ENCODE assay signal across 8 mouse cellular contexts in the genomic region with DNA sequence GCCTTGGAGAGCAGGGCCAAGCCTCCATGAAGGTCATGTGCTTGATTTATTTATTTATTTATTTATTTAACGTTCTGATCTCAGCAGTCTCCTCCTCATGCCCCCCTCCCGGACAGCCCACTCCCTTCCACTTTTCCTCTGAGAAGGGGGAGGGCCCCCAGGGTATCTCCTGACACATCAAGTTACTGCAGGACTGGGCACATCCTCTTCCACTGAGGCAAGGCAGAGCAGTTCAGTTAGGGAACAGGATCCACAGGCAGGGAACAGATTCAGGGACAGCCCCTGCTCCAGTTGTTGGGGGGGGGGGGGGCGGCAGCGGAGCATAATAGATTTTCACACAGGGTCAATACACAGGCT. TPM values are rescaled to one million over a fixed set of nuclear protein-coding genes. Genes with fewer than 3 reads are reported as not detected.
DNase-seq lines count a peak whose midpoint lies in the region; ATAC-seq and TF ChIP-seq lines count a peak whose summit lies in the region.

No protein-coding gene starts in this region.

- no peak for TF ChIP-seq POLR2A in limb, embryonic 14.5 days (IDR thresholded peaks at IDR 0.05; ENCODE audit: borderline replicate concordance, extremely low read depth, insufficient read depth, insufficient read length)

- H3K36me3 ChIP-seq in lung, embryonic 15.5 days = no peaks in the 10 kb centered on the region
- no peaks in the 10 kb centered on the region for H3K36me3 ChIP-seq in forebrain, embryonic 15.5 days
- H3K36me3 ChIP-seq in limb, embryonic 14.5 days (ENCODE audit: control insufficient read depth, insufficient read depth, low read length) = no peaks in the 10 kb centered on the region
- H3K36me3 ChIP-seq in neural tube, embryonic 15.5 days = no peaks in the 10 kb centered on the region

- peak overlapping the region; percentile 69; the same call in 1 of the 2 replicates for H3K4me2 ChIP-seq in lung, embryonic 15.5 days
- peak overlapping the region; percentile 51 for H3K4me2 ChIP-seq in forebrain, embryonic 15.5 days (replicated peaks)
- peak overlapping the region; percentile 56 for H3K4me2 ChIP-seq in limb, embryonic 14.5 days (replicated peaks; ENCODE audit: low read depth, low read length, severe bottlenecking)
- H3K4me2 ChIP-seq in neural tube, embryonic 15.5 days = peak overlapping the region; percentile 61

- ATAC-seq in lung, embryonic 15.5 days (ENCODE audit: borderline replicate concordance, extremely low read depth, low FRiP score, low TSS enrichment) = peak; percentile 67
- peak; percentile 60 for ATAC-seq in forebrain, embryonic 15.5 days (replicated peaks)
- ATAC-seq in limb, embryonic 14.5 days (ENCODE audit: low FRiP score, low read depth) = peak; percentile 36; the same call in 1 of the 2 replicates
- ATAC-seq in neural tube, embryonic 15.5 days (ENCODE audit: low FRiP score) = peak; percentile 16; the same call in 1 of the 2 replicates
- no peak for ATAC-seq in CD4-positive, CD25-positive, alpha-beta regulatory T cell, adult 4 months

- H3K4me1 ChIP-seq in lung, embryonic 15.5 days = peaks cover 10% of the 10 kb centered on the region; the same call in 1 of the 2 replicates
- H3K4me1 ChIP-seq in forebrain, embryonic 15.5 days = peaks cover 5% of the 10 kb centered on the region; the same call in 1 of the 2 replicates
- peaks cover 7% of the 10 kb centered on the region for H3K4me1 ChIP-seq in limb, embryonic 14.5 days (ENCODE audit: control insufficient read depth, insufficient read depth, low read length)
- peaks cover 8% of the 10 kb centered on the region for H3K4me1 ChIP-seq in neural tube, embryonic 15.5 days

- H3K9me3 ChIP-seq in lung, embryonic 15.5 days = no peaks in the 10 kb centered on the region
- no peaks in the 10 kb centered on the region for H3K9me3 ChIP-seq in forebrain, embryonic 15.5 days
- H3K9me3 ChIP-seq in limb, embryonic 14.5 days (ENCODE audit: control insufficient read depth, low read length) = no peaks in the 10 kb centered on the region
- no peaks in the 10 kb centered on the region for H3K9me3 ChIP-seq in neural tube, embryonic 15.5 days (replicated peaks)

- H3K4me3 ChIP-seq in lung, embryonic 15.5 days = peak overlapping the region; percentile 37; the same call in 1 of the 2 replicates
- no peak overlapping the region for H3K4me3 ChIP-seq in forebrain, embryonic 15.5 days
- H3K4me3 ChIP-seq in limb, embryonic 14.5 days (replicated peaks; ENCODE audit: low read length) = peak overlapping the region; percentile 36; the same call in 1 of the 2 replicates
- no peak overlapping the region for H3K4me3 ChIP-seq in neural tube, embryonic 15.5 days (replicated peaks)

- H3K27me3 ChIP-seq in lung, embryonic 15.5 days = no peaks in the 10 kb centered on the region
- H3K27me3 ChIP-seq in forebrain, embryonic 15.5 days = no peaks in the 10 kb centered on the region
- H3K27me3 ChIP-seq in limb, embryonic 14.5 days (ENCODE audit: control insufficient read depth, insufficient read depth, low read length) = no peaks in the 10 kb centered on the region
- H3K27me3 ChIP-seq in neural tube, embryonic 15.5 days (replicated peaks) = no peaks in the 10 kb centered on the region

- WGBS in lung, embryonic 15.5 days = 56% methylated on average over 4 of the region's 4 CpGs
- 71% methylated on average over 4 of the region's 4 CpGs for WGBS in forebrain, embryonic 15.5 days
- WGBS in limb, embryonic 14.5 days = 60% methylated on average over 4 of the region's 4 CpGs
- 81% methylated on average over 4 of the region's 4 CpGs for WGBS in neural tube, embryonic 15.5 days

- H3K27ac ChIP-seq in lung, embryonic 15.5 days = no peak overlapping the region
- no peak overlapping the region for H3K27ac ChIP-seq in forebrain, embryonic 15.5 days (replicated peaks)
- no peak overlapping the region for H3K27ac ChIP-seq in limb, embryonic 14.5 days (replicated peaks; ENCODE audit: low read depth, low read length)
- H3K27ac ChIP-seq in neural tube, embryonic 15.5 days (replicated peaks) = no peak overlapping the region

- H3K9ac ChIP-seq in lung, embryonic 15.5 days = no peak overlapping the region
- no peak overlapping the region for H3K9ac ChIP-seq in forebrain, embryonic 15.5 days (replicated peaks)
- H3K9ac ChIP-seq in limb, embryonic 14.5 days (ENCODE audit: low read depth, low read length, severe bottlenecking) = peak overlapping the region; percentile 48; the same call in 1 of the 2 replicates
- H3K9ac ChIP-seq in neural tube, embryonic 15.5 days (replicated peaks) = no peak overlapping the region

- DNase-seq in lung, postnatal 10 days = no peak
- no peak for DNase-seq in limb, embryonic 14.5 days (ENCODE audit: low spot score)
- DNase-seq in spleen, adult 18-20 months = no peak
- no peak for DNase-seq in adrenal gland, postnatal 25 days

RNA-seq across cellular contexts. Expression of a gene that starts 40.8 kb away (rescaled TPM):
- polyA plus RNA-seq in lung, embryonic 15.5 days (2015; fragmentation: Nextera tagmentation; extraction: Ambion mirVana) = 15.5 and 16.6 TPM in 2 replicates
- polyA plus RNA-seq in forebrain, embryonic 15.5 days (2015; fragmentation: Nextera tagmentation; extraction: Ambion mirVana) = 17.8 and 18.4 TPM in 2 replicates
- 12.5 and 14.0 TPM in 2 replicates for polyA plus RNA-seq in limb, embryonic 14.5 days (2012; rRNA removed)
- polyA plus RNA-seq in limb, embryonic 14.5 days (2014; fragmentation: Nextera tagmentation; extraction: Ambion mirVana) = 13.7 and 15.4 TPM in 2 replicates
- polyA plus RNA-seq in neural tube, embryonic 15.5 days (2015; fragmentation: Nextera tagmentation; extraction: Ambion mirVana) = 13.1 and 13.4 TPM in 2 replicates
- 10 to 100 TPM; 10.2 to 10.5 TPM for polyA plus RNA-seq in CD4-positive, CD25-positive, alpha-beta regulatory T cell, adult 4 months (2017; shearing (Covaris generic))
- total RNA-seq in adrenal gland, postnatal 25 days (2021) = 11.0 and 11.5 TPM in 2 replicates

Comparison
In these comparisons a context has a peak if more than half of its experiments do, and no peak if none do; other contexts are left out.
1. H3K4me3 ChIP-seq: peak in lung, embryonic 15.5 days (single experiment) and limb, embryonic 14.5 days (single experiment); none in forebrain, embryonic 15.5 days (single experiment) and neural tube, embryonic 15.5 days (single experiment).
2. Peak in every context shown above with its lines, with median percentiles within 50 percentile points of each other: H3K4me2 ChIP-seq.